Mouse (Mus musculus): ENCODE measurements around the gene Ccm2.

GRCm38 (mm10) chr11:6597523-6597922, 50.8 kb downstream of the Ccm2 start:
- TF ChIP-seq CTCF (IDR thresholded peaks at IDR 0.05; ENCODE audit: control insufficient read depth, insufficient read depth, insufficient replicate concordance, low read depth, low read length) = no peak
- no peak for TF ChIP-seq POLR2A (IDR thresholded peaks at IDR 0.05; ENCODE audit: control insufficient read depth, low read depth, low read length)
